Mouse (Mus musculus): ENCODE data around the gene Arl6ip1. TPM values are rescaled to one million over a fixed set of nuclear protein-coding genes. Genes with fewer than 3 reads are reported as not detected.

The Arl6ip1 gene
- polyA plus RNA-seq, 1 experiment from 2014 or later, result 352 TPM

- Histone ChIP-seq H3K4me3 (ENCODE audit: low read depth, low read length) (no peak overlapping the region), H3K27me3 (ENCODE audit: insufficient read depth, low read length) (no peaks in the 10 kb centered on the region), H3K4me1 (ENCODE audit: insufficient read depth) (no peaks in the 10 kb centered on the region), H3K4me2 (no peak overlapping the region), H3K9me3 (ENCODE audit: low read depth, low read length) (no peaks in the 10 kb centered on the region), H3K27ac (ENCODE audit: low read depth) (no peak overlapping the region), H3K36me3 (ENCODE audit: insufficient read depth) (peaks cover 85% of the 10 kb centered on the region), H3K9ac (no peak overlapping the region)
- ATAC-seq (ENCODE audit: insufficient read depth) (no peak), DNase-seq (no peak)
- 86% methylated on average over 3 of the region's 3 CpGs for WGBS
- no peak for TF ChIP-seq CTCF (IDR thresholded peaks at IDR 0.05; ENCODE audit: low read depth)
Measured at GRCm38 (mm10) chr7:118143602-118144001, 14.1 kb upstream of the Arl6ip1 start.

- WGBS, result 81% methylated on average over 4 of the region's 4 CpGs
- no peaks in the 10 kb centered on the region for H3K27me3 ChIP-seq (ENCODE audit: insufficient read depth, low read length)
- H3K36me3 ChIP-seq (ENCODE audit: insufficient read depth), result peaks cover 82% of the 10 kb centered on the region
Measured at GRCm38 (mm10) chr7:118143123-118143522, 13.7 kb upstream of the Arl6ip1 start.

GRCm38 (mm10) chr7:118141271-118141670 lies 11.8 kb upstream of the Arl6ip1 start:
- no peak for DNase-seq
- Histone ChIP-seq H3K27ac (ENCODE audit: low read depth) (no peak overlapping the region), H3K4me1 (ENCODE audit: insufficient read depth) (no peaks in the 10 kb centered on the region), H3K36me3 (ENCODE audit: insufficient read depth) (peaks cover 86% of the 10 kb centered on the region), H3K4me2 (no peak overlapping the region), H3K9ac (no peak overlapping the region), H3K4me3 (ENCODE audit: low read depth, low read length) (no peak overlapping the region), H3K27me3 (ENCODE audit: insufficient read depth, low read length) (no peaks in the 10 kb centered on the region), H3K9me3 (ENCODE audit: low read depth, low read length) (no peaks in the 10 kb centered on the region)
- no peak for ATAC-seq (ENCODE audit: insufficient read depth)
- no peak for TF ChIP-seq CTCF (IDR thresholded peaks at IDR 0.05; ENCODE audit: low read depth)
- WGBS, result 93% methylated on average over 7 of the region's 7 CpGs

More at GRCm38 (mm10) chr7:118143123-118143522, 13.7 kb upstream of the Arl6ip1 start:
- Histone ChIP-seq H3K4me1 (ENCODE audit: insufficient read depth) (no peaks in the 10 kb centered on the region), H3K9me3 (ENCODE audit: low read depth, low read length) (no peaks in the 10 kb centered on the region), H3K4me3 (ENCODE audit: low read depth, low read length) (no peak overlapping the region), H3K9ac (no peak overlapping the region), H3K27ac (ENCODE audit: low read depth) (no peak overlapping the region), H3K4me2 (no peak overlapping the region)
- TF ChIP-seq CTCF (IDR thresholded peaks at IDR 0.05; ENCODE audit: low read depth), result no peak
- ATAC-seq (ENCODE audit: insufficient read depth), result no peak
- no peak for DNase-seq

- Histone ChIP-seq H3K9me3 (ENCODE audit: low read depth, low read length) (no peaks in the 10 kb centered on the region), H3K4me2 (no peak overlapping the region), H3K9ac (no peak overlapping the region), H3K27me3 (ENCODE audit: insufficient read depth, low read length) (no peaks in the 10 kb centered on the region), H3K4me3 (ENCODE audit: low read depth, low read length) (no peak overlapping the region), H3K27ac (ENCODE audit: low read depth) (no peak overlapping the region), H3K36me3 (ENCODE audit: insufficient read depth) (peaks cover 50% of the 10 kb centered on the region), H3K4me1 (ENCODE audit: insufficient read depth) (no peaks in the 10 kb centered on the region; the same call in 1 of the 2 replicates)
- WGBS, result 78% methylated on average over 11 of the region's 11 CpGs
- no peak for TF ChIP-seq CTCF (IDR thresholded peaks at IDR 0.05; ENCODE audit: low read depth)
- DNase-seq, result no peak
- ATAC-seq (ENCODE audit: insufficient read depth), result no peak
Measured at GRCm38 (mm10) chr7:118135128-118135527, 5.7 kb upstream of the Arl6ip1 start.

GRCm38 (mm10) chr7:118128925-118129429 lies 485 bp downstream of the Arl6ip1 start:
- Histone ChIP-seq H3K36me3 (ENCODE audit: insufficient read depth) (peaks cover 22% of the 10 kb centered on the region), H3K27me3 (ENCODE audit: insufficient read depth, low read length) (no peaks in the 10 kb centered on the region), H3K4me3 (ENCODE audit: low read depth, low read length) (peak overlapping the region; percentile 85), H3K4me1 (ENCODE audit: insufficient read depth) (peaks cover 10% of the 10 kb centered on the region), H3K4me2 (peak overlapping the region; percentile 77), H3K9me3 (ENCODE audit: low read depth, low read length) (no peaks in the 10 kb centered on the region), H3K27ac (ENCODE audit: low read depth) (peak overlapping the region; percentile 94), H3K9ac (peak overlapping the region; percentile 94)
- under 1% methylated on average over 21 of the region's 21 CpGs for WGBS
- peak; percentile 79 for ATAC-seq (ENCODE audit: insufficient read depth)
- TF ChIP-seq CTCF (IDR thresholded peaks at IDR 0.05; ENCODE audit: low read depth), result peak; percentile 28
- peak; percentile 47 for DNase-seq

DNA sequence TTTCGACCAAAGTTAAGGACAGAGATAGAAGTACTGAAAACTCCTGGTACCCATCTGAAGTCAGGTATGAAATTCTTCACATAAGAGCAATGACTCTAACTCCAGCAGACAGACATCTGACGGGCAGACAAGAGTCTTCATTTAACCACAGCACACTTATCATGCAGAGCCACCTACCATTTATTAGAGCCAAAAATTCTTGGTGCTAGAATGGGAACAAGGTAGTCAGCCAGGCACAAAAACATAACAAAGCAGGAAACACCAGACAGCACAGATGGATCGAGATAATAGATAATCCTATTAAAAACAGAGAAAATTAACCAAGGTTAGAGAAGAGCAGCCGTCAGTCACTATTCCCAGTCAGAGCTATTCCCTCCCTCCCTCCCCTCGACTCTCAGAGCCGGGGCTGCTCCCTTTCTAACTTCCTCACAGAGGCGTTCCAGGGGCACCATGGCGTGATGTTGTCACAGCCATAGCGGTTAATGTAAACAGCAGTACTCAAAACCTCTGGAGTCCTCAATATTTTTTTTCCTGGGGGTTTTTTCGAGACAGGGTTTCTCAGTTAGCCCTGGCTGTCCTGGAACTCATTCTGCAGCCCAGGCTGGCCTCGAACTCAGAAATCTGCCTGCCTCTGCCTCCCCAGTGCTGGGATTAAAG lies 3.1 kb downstream of the Arl6ip1 start:
- TF ChIP-seq CTCF (IDR thresholded peaks at IDR 0.05; ENCODE audit: low read depth), result no peak
- H3K4me2 ChIP-seq, result peak overlapping the region; percentile 77
- H3K4me1 ChIP-seq (ENCODE audit: insufficient read depth), result peaks cover 10% of the 10 kb centered on the region
- H3K27me3 ChIP-seq (ENCODE audit: insufficient read depth, low read length), result no peaks in the 10 kb centered on the region
- no peak overlapping the region; the same call in 1 of the 2 replicates for H3K9ac ChIP-seq
- no peaks in the 10 kb centered on the region for H3K9me3 ChIP-seq (ENCODE audit: low read depth, low read length)
- WGBS, result 52% methylated on average over 11 of the region's 11 CpGs
- H3K4me3 ChIP-seq (ENCODE audit: low read depth, low read length), result peak overlapping the region; percentile 85; the same call in 1 of the 2 replicates
- no peak for ATAC-seq (ENCODE audit: insufficient read depth)
- peak; percentile 24 for DNase-seq
- H3K36me3 ChIP-seq (ENCODE audit: insufficient read depth), result peaks cover 42% of the 10 kb centered on the region
- no peak overlapping the region for H3K27ac ChIP-seq (ENCODE audit: low read depth)

DNA sequence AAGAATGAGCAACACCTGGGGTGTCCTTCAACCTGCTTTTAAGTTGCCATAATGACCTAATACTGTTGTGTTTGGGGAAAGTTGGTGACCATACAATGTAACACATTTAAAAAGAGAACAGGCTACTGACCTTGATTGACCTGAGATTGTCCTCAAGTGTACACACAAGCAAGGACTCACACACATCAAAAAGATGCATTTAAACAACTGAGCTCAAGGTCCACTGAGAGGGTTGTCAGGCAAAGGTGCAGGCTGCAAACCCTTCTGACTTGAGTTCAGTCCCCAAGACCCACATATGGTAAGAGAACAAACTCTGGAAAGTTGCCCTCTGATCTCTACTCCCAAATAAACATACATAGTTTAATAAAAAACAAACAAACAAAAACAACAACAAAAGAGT lies 3.7 kb downstream of the Arl6ip1 start:
- TF ChIP-seq CTCF (IDR thresholded peaks at IDR 0.05; ENCODE audit: low read depth), result no peak
- H3K4me2 ChIP-seq, result no peak overlapping the region
- no peak for DNase-seq
- H3K27me3 ChIP-seq (ENCODE audit: insufficient read depth, low read length), result no peaks in the 10 kb centered on the region
- H3K4me3 ChIP-seq (ENCODE audit: low read depth, low read length), result no peak overlapping the region
- H3K36me3 ChIP-seq (ENCODE audit: insufficient read depth), result peaks cover 48% of the 10 kb centered on the region
- no peak overlapping the region for H3K9ac ChIP-seq
- H3K4me1 ChIP-seq (ENCODE audit: insufficient read depth), result peaks cover 10% of the 10 kb centered on the region
- ATAC-seq (ENCODE audit: insufficient read depth), result no peak
- no peak overlapping the region for H3K27ac ChIP-seq (ENCODE audit: low read depth)
- no peaks in the 10 kb centered on the region for H3K9me3 ChIP-seq (ENCODE audit: low read depth, low read length)
